Mouse (Mus musculus) kidney, adult 2 months (tissue): ENCODE data around the gene Hnrnpul2.

Experiments
- CTCF ChIP-seq: fragments of 200-500 bp; conservative IDR thresholded peaks from 2 replicates; pipeline ENCODE4 v1.5.1; 2011; ENCODE audit warnings: low read depth, mild to moderate bottlenecking, control low read depth, low read length, moderate library complexity, mixed read lengths; ENCODE audit not compliant: insufficient read depth, insufficient read length
- POLR2A ChIP-seq: fragments of 200-500 bp; IDR thresholded peaks from one replicate; pipeline ENCODE4 v1.6.1; 2011; ENCODE audit warnings: low read depth, low read length, control low read depth

DNA sequence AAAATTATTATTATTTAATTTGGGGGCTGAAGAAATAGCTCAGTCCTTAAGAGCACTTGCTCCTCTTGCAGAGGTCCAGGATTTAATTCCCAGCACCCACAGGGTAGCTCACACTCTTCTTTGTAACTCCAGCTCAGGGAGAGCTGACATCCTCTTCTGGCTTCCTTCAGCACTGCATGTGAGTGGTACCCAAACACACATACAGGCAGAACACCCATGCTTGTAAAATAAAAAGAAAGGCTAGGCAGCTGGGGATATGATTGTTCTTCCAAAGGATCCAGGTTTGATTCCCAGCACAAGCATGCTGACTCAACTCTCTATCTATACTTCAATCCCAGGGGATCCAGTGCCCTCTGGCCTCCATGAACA, 20.9 kb upstream of the Hnrnpul2 start:
- TF ChIP-seq CTCF (no peak), POLR2A (no peak)
